Mouse (Mus musculus) CH12.LX (cell line): ENCODE data around the gene Lrrc58.

Experiments
- CTCF ChIP-seq, 2 experiments: IDR thresholded peaks in 1 of 2; conservative IDR thresholded peaks in 1 of 2; 2 replicates each; pipeline ENCODE4 v1.5.1; 2011 to 2012; ENCODE audit warnings: low read depth in 2 of 2, low read length in 2 of 2, improper control_type of control experiment in 1 of 2, inconsistent platforms in 1 of 2, mild to moderate bottlenecking in 1 of 2, moderate library complexity in 1 of 2
- ETS1 ChIP-seq: conservative IDR thresholded peaks from 2 replicates; pipeline ENCODE4 v1.6.1; 2012; ENCODE audit warnings: low read depth, mild to moderate bottlenecking, inconsistent platforms, low read length, improper control_type of control experiment, moderate library complexity
- PAX5 ChIP-seq: IDR thresholded peaks from 2 replicates; pipeline ENCODE4 v1.6.1; 2012; ENCODE audit warnings: low read length, inconsistent platforms, mixed read lengths
- POLR2A ChIP-seq: IDR thresholded peaks from 2 replicates; pipeline ENCODE4 v1.6.1; 2011; ENCODE audit warnings: low read depth, mild to moderate bottlenecking, improper control_type of control experiment, low read length
- POLR2AphosphoS2 ChIP-seq: IDR thresholded peaks from 2 replicates; pipeline ENCODE4 v1.6.1; 2011; ENCODE audit warnings: low read depth, low read length, improper control_type of control experiment
- RCOR1 ChIP-seq: conservative IDR thresholded peaks from 2 replicates; pipeline ENCODE4 v1.6.1; 2012; ENCODE audit warnings: low read depth, mild to moderate bottlenecking, inconsistent platforms, low read length, improper control_type of control experiment
- ZNF384 ChIP-seq: IDR thresholded peaks from 2 replicates; pipeline ENCODE4 v1.6.1; 2012; ENCODE audit warnings: low read depth, low read length, improper control_type of control experiment, inconsistent platforms

DNA sequence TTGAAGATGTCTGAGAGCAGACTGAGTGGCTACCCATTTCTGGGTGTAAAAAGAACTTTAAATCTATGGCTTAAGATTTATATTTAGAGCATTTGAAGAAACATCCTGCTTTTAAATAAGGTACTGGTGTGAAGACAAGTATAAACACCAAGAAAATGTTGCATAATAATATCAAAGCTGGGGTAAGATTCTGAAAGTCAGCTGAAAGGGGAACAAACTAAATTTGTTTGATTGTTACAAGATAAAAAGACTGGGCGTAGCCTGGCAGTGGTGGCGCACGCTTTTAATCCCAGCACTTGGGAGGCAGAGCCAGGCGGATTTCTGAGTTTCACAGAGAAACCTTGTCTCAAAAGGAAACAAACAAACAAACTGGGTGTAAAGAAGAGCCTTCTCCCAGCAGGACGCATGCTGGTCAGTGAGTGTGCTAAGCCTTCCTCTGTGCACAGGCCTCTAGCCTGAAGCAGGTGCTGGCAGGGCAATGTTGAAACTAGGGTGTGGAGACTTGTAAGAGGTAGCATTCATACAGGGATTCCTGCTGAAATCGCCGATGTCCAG, 10.8 kb downstream of the Lrrc58 start:
- TF ChIP-seq ZNF384 (no peak), CTCF (conservative IDR thresholded peaks at IDR 0.05 in 1 of 2, IDR thresholded peaks at IDR 0.05 in 1 of 2; ENCODE audit: low read depth in 2 of 2, low read length in 2 of 2) (no peak), PAX5 (no peak), RCOR1 (no peak), ETS1 (no peak), POLR2AphosphoS2 (no peak), POLR2A (no peak)
